ENCODE assay signal across 8 mouse cellular contexts in genomic region chr13:53592755-53593154, GRCm38 (mm10).
DNase-seq lines count a peak whose midpoint lies in the region; ATAC-seq and TF ChIP-seq lines count a peak whose summit lies in the region.
"Had no signal": no experiment of that assay in that cellular context is flagged by ENCODE, and none has a peak within 500 bp of the region (broad histone marks: within the 10 kb centered on the region; RNA-seq: fewer than 3 reads in every experiment).

No protein-coding gene starts in this region.

- no peak for ATAC-seq in kidney, embryonic 16.5 days (ENCODE audit: low FRiP score, low TSS enrichment)
- no peak for ATAC-seq in midbrain, postnatal 0 days (ENCODE audit: low FRiP score)
- no peak for ATAC-seq in limb, embryonic 11.5 days (ENCODE audit: insufficient number of reproducible peaks, low FRiP score, low TSS enrichment, low read depth)

- no peak overlapping the region for H3K4me2 ChIP-seq in kidney, embryonic 16.5 days (replicated peaks; ENCODE audit: low read depth, low read length)
- no peak overlapping the region for H3K4me2 ChIP-seq in midbrain, postnatal 0 days (ENCODE audit: low read depth, low read length, poor library complexity, severe bottlenecking)
- no peak overlapping the region for H3K4me2 ChIP-seq in limb, embryonic 11.5 days (ENCODE audit: low read depth, severe bottlenecking)

- 0 out of 2 replicates have a peak, but pooled peaks have one; percentile 21 for TF ChIP-seq CTCF in kidney, adult 2 months (conservative IDR thresholded peaks at IDR 0.05; ENCODE audit: insufficient read depth, insufficient read length, low read depth, low read length)
- peak; percentile 61 for TF ChIP-seq CTCF in midbrain, postnatal 0 days (IDR thresholded peaks at IDR 0.05)

- no peak overlapping the region for H3K27ac ChIP-seq in kidney, adult 2 months (ENCODE audit: insufficient read depth, low read depth, low read length)
- no peak overlapping the region for H3K27ac ChIP-seq in kidney, embryonic 16.5 days (ENCODE audit: low read length)
- no peak overlapping the region for H3K27ac ChIP-seq in midbrain, postnatal 0 days (ENCODE audit: low read depth, low read length)
- H3K27ac ChIP-seq in midbrain, embryonic 10.5 days (replicated peaks), result no peak overlapping the region
- no peak overlapping the region for H3K27ac ChIP-seq in limb, embryonic 11.5 days (replicated peaks; ENCODE audit: low read depth, low read length)
- H3K27ac ChIP-seq: macrophage had no signal

- no peaks in the 10 kb centered on the region; the same call in 1 of the 2 replicates for H3K27me3 ChIP-seq in kidney, adult 2 months (replicated peaks; ENCODE audit: control insufficient read depth, insufficient read depth, low read length)
- H3K27me3 ChIP-seq in kidney, embryonic 16.5 days (ENCODE audit: insufficient read depth, low read length), result no peaks in the 10 kb centered on the region
- no peaks in the 10 kb centered on the region for H3K27me3 ChIP-seq in midbrain, postnatal 0 days (ENCODE audit: insufficient read depth, low read length)
- H3K27me3 ChIP-seq in midbrain, embryonic 10.5 days (ENCODE audit: low read depth, poor library complexity, severe bottlenecking), result peaks cover 97% of the 10 kb centered on the region
- H3K27me3 ChIP-seq in limb, embryonic 11.5 days (ENCODE audit: control insufficient read depth, insufficient read depth, low read length), result no peaks in the 10 kb centered on the region

- 11% methylated on average over 5 of the region's 5 CpGs for WGBS in kidney, adult 2 months
- WGBS in kidney, embryonic 16.5 days, result 9% methylated on average over 5 of the region's 5 CpGs
- WGBS in midbrain, postnatal 0 days, result 16% methylated on average over 5 of the region's 5 CpGs
- WGBS in midbrain, embryonic 10.5 days, result 14% methylated on average over 5 of the region's 5 CpGs
- WGBS in limb, embryonic 11.5 days, result 17% methylated on average over 5 of the region's 5 CpGs

- TF ChIP-seq POLR2A in kidney, adult 2 months (IDR thresholded peaks at IDR 0.05; ENCODE audit: low read depth, low read length), result no peak

- DNase-seq in kidney, adult 2 months, result no peak
- DNase-seq in midbrain, postnatal 0 days (ENCODE audit: low spot score), result peak; percentile 26
- DNase-seq in midbrain, embryonic 10.5 days (ENCODE audit: low spot score), result no peak
- DNase-seq in adrenal gland, postnatal 10 days, result peak; percentile 36
- peak; percentile 62 for DNase-seq in limb, embryonic 11.5 days (ENCODE audit: low spot score)
- no peak for DNase-seq in cerebellum, adult 11 months

- no peaks in the 10 kb centered on the region for H3K4me1 ChIP-seq in kidney, adult 2 months (ENCODE audit: control insufficient read depth, insufficient read depth, low read length)
- no peaks in the 10 kb centered on the region for H3K4me1 ChIP-seq in kidney, embryonic 16.5 days (ENCODE audit: insufficient read depth, low read length)
- H3K4me1 ChIP-seq in midbrain, postnatal 0 days (ENCODE audit: insufficient read depth, low read length), result no peaks in the 10 kb centered on the region
- peaks cover 12% of the 10 kb centered on the region for H3K4me1 ChIP-seq in midbrain, embryonic 10.5 days
- H3K4me1 ChIP-seq in limb, embryonic 11.5 days (ENCODE audit: control insufficient read depth, insufficient read depth, low read length), result peaks cover 17% of the 10 kb centered on the region

- no peak overlapping the region for H3K9ac ChIP-seq in kidney, embryonic 16.5 days (replicated peaks; ENCODE audit: low read length)
- H3K9ac ChIP-seq in midbrain, postnatal 0 days (replicated peaks; ENCODE audit: low read length, poor library complexity, severe bottlenecking), result no peak overlapping the region
- no peak overlapping the region for H3K9ac ChIP-seq in limb, embryonic 11.5 days (ENCODE audit: low read length)

- no peaks in the 10 kb centered on the region for H3K36me3 ChIP-seq in kidney, adult 2 months (ENCODE audit: control insufficient read depth, insufficient read depth, low read length)
- no peaks in the 10 kb centered on the region for H3K36me3 ChIP-seq in kidney, embryonic 16.5 days (ENCODE audit: insufficient read depth, low read length)
- H3K36me3 ChIP-seq in midbrain, postnatal 0 days (ENCODE audit: insufficient read depth, low read length), result no peaks in the 10 kb centered on the region
- no peaks in the 10 kb centered on the region for H3K36me3 ChIP-seq in midbrain, embryonic 10.5 days
- no peaks in the 10 kb centered on the region for H3K36me3 ChIP-seq in limb, embryonic 11.5 days (ENCODE audit: control insufficient read depth, insufficient read depth, low read length)

- H3K9me3 ChIP-seq in kidney, embryonic 16.5 days (ENCODE audit: low read length), result no peaks in the 10 kb centered on the region
- no peaks in the 10 kb centered on the region for H3K9me3 ChIP-seq in midbrain, postnatal 0 days (ENCODE audit: low read length)
- no peaks in the 10 kb centered on the region for H3K9me3 ChIP-seq in midbrain, embryonic 10.5 days (replicated peaks)
- no peaks in the 10 kb centered on the region for H3K9me3 ChIP-seq in limb, embryonic 11.5 days (ENCODE audit: control insufficient read depth, low read length)

- no peak overlapping the region for H3K4me3 ChIP-seq in kidney, adult 2 months (ENCODE audit: insufficient read depth, low read depth, low read length)
- H3K4me3 ChIP-seq in kidney, embryonic 16.5 days (ENCODE audit: low read length), result no peak overlapping the region
- H3K4me3 ChIP-seq in midbrain, postnatal 0 days (ENCODE audit: low read depth, low read length), result no peak overlapping the region
- H3K4me3 ChIP-seq in midbrain, embryonic 10.5 days, result no peak overlapping the region
- H3K4me3 ChIP-seq in limb, embryonic 11.5 days (ENCODE audit: low read depth, low read length), result no peak overlapping the region

Comparison
In these comparisons a context has a peak if more than half of its experiments do, and no peak if none do; other contexts are left out.
1. DNase-seq: peak in midbrain, postnatal 0 days (single experiment), adrenal gland, postnatal 10 days (single experiment) and limb, embryonic 11.5 days (single experiment); none in kidney, adult 2 months (single experiment), midbrain, embryonic 10.5 days (single experiment) and cerebellum, adult 11 months (single experiment).